Mouse (Mus musculus): ENCODE data around the gene Rnf216.

DNA sequence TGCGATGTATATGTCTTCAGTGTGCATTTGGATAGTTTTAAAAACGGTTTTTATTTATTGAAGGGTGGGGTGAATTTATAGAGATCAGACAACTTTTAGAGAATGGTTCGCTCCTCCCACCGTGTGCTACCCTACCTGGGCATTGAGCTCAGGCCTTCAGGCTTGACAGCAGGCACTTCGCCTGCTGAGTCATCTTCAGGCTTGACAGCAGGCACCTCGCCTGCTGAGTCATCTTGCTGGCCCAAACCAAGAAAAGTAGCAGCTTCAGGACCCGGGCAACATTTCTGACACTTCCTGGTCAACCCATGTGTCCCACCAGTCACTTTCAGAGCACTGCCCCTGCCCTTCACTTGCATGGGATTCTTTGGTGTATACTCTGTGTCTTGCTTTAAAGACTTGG lies 22.2 kb upstream of the Rnf216 start:
- TF ChIP-seq CTCF (IDR thresholded peaks at IDR 0.05; ENCODE audit: low read depth, low read length) (no peak), POLR2A (IDR thresholded peaks at IDR 0.05; ENCODE audit: borderline replicate concordance, low read depth, low read length) (no peak)
